Mouse (Mus musculus): ENCODE data around the gene Cep68.

Gene Cep68

GRCm38 (mm10) chr11:20249296-20250110, at the start of gene Cep68:
Gene Cep68, minus strand, starts transcription at chr11:20249429.
- DNase-seq (ENCODE audit: low spot score in 2 of 2): peak; percentile 95 to 96

GRCm38 (mm10) chr11:20284463-20284862, 35.2 kb upstream of the Cep68 start:
- DNase-seq (ENCODE audit: low spot score in 2 of 2): no peak

- DNase-seq (ENCODE audit: low spot score in 2 of 2): no peak
These were observed 33.5 kb upstream of the Cep68 start for GRCm38 (mm10) chr11:20282601-20283219.

- no peak for DNase-seq (ENCODE audit: low spot score in 2 of 2)
These were observed 31.8 kb upstream of the Cep68 start for GRCm38 (mm10) chr11:20280982-20281381.

- DNase-seq (ENCODE audit: low spot score in 2 of 2): no peak
These were observed 29.5 kb upstream of the Cep68 start for GRCm38 (mm10) chr11:20278702-20279101.

GRCm38 (mm10) chr11:20277106-20277505, 27.9 kb upstream of the Cep68 start:
- DNase-seq (ENCODE audit: low spot score in 2 of 2): no peak

- no peak for DNase-seq (ENCODE audit: low spot score in 2 of 2)
These were observed 26.7 kb upstream of the Cep68 start for GRCm38 (mm10) chr11:20275974-20276373.

GRCm38 (mm10) chr11:20269885-20270284, 20.7 kb upstream of the Cep68 start:
- DNase-seq (ENCODE audit: low spot score in 2 of 2): no peak

- no peak for DNase-seq (ENCODE audit: low spot score in 2 of 2)
These were observed 13.6 kb upstream of the Cep68 start for GRCm38 (mm10) chr11:20262628-20263380.

- no peak for DNase-seq (ENCODE audit: low spot score in 2 of 2)
These were observed 5.6 kb upstream of the Cep68 start for GRCm38 (mm10) chr11:20254791-20255190.

GRCm38 (mm10) chr11:20253088-20253487, 3.9 kb upstream of the Cep68 start:
- DNase-seq (ENCODE audit: low spot score in 2 of 2): no peak

- no peak for DNase-seq (ENCODE audit: low spot score in 2 of 2)
These were observed 1.4 kb upstream of the Cep68 start for GRCm38 (mm10) chr11:20250476-20251178.

GRCm38 (mm10) chr11:20248840-20249239, 389 bp downstream of the Cep68 start:
- peak; percentile 25 to 36 for DNase-seq (ENCODE audit: low spot score in 2 of 2)

GRCm38 (mm10) chr11:20248277-20248676, 952 bp downstream of the Cep68 start:
- peak; percentile 61 to 72 for DNase-seq (ENCODE audit: low spot score in 2 of 2)

- peak; percentile 31 to 33 for DNase-seq (ENCODE audit: low spot score in 2 of 2)
These were observed 1.9 kb downstream of the Cep68 start for GRCm38 (mm10) chr11:20247146-20247855.

- DNase-seq (ENCODE audit: low spot score in 2 of 2): no peak
These were observed 2.6 kb downstream of the Cep68 start for GRCm38 (mm10) chr11:20246616-20247015.

- DNase-seq (ENCODE audit: low spot score in 2 of 2): no peak
These were observed 3.9 kb downstream of the Cep68 start for GRCm38 (mm10) chr11:20245316-20245715.

- no peak for DNase-seq (ENCODE audit: low spot score in 2 of 2)
These were observed 4.6 kb downstream of the Cep68 start for GRCm38 (mm10) chr11:20244336-20245290.

- no peak for DNase-seq (ENCODE audit: low spot score in 2 of 2)
These were observed 5.9 kb downstream of the Cep68 start for GRCm38 (mm10) chr11:20243214-20243913.
